Mouse (Mus musculus) liver, embryonic 11.5 days (tissue): ENCODE results near the gene Srgap1. TPM values are rescaled to one million over a fixed set of nuclear protein-coding genes. Genes with fewer than 3 reads are reported as not detected.

ENCODE experiments used
- ATAC-seq: fragments of 200-750 bp; cut with Nextera tagmentation; replicated peaks from 2 replicates; pipeline ENCODE4 v1.8.0; 2017; ENCODE audit warnings: moderate number of reproducible peaks, mild to moderate bottlenecking, moderate TSS enrichment, moderate library complexity; ENCODE audit not compliant: low FRiP score
- DNase-seq: peaks from one replicate; pipeline ENCODE4 v3.0.0-alpha.2; 2017; ENCODE audit warnings: low spot score
- H3K27ac ChIP-seq: fragments of 300-500 bp; sonication (generic); 2 replicates; pipeline ENCODE4 v1.5.1; 2014; ENCODE audit warnings: mild to moderate bottlenecking, low read depth, low read length, control low read depth
- H3K27me3 ChIP-seq: fragments of 300-500 bp; sonication (generic); replicated peaks from 2 replicates; pipeline ENCODE4 v1.6.1; 2014; ENCODE audit warnings: low read length, mixed read lengths; ENCODE audit not compliant: control insufficient read depth, insufficient read depth
- H3K36me3 ChIP-seq: fragments of 300-500 bp; sonication (generic); 2 replicates; pipeline ENCODE4 v1.6.1; 2014; ENCODE audit warnings: mild to moderate bottlenecking, low read length, moderate library complexity, mixed read lengths; ENCODE audit not compliant: control insufficient read depth, insufficient read depth
- H3K4me1 ChIP-seq: fragments of 300-500 bp; sonication (generic); replicated peaks from 2 replicates; pipeline ENCODE4 v1.6.1; 2014; ENCODE audit warnings: low read length, mixed read lengths; ENCODE audit not compliant: control insufficient read depth, insufficient read depth
- H3K4me2 ChIP-seq: fragments of 300-500 bp; sonication (generic); 2 replicates; pipeline ENCODE4 v1.6.1; 2014; ENCODE audit warnings: mild to moderate bottlenecking, control low read depth, moderate library complexity
- H3K4me3 ChIP-seq: fragments of 300-500 bp; sonication (generic); 2 replicates; pipeline ENCODE4 v1.5.1; 2014; ENCODE audit warnings: low read depth, low read length, control low read depth
- H3K9ac ChIP-seq: fragments of 300-500 bp; sonication (generic); 2 replicates; pipeline ENCODE4 v1.6.1; 2014; ENCODE audit warnings: low read depth, low read length, control low read depth
- H3K9me3 ChIP-seq: fragments of 300-500 bp; sonication (generic); 2 replicates; pipeline ENCODE4 v1.6.1; 2016; ENCODE audit warnings: low read length, inconsistent platforms, mixed read lengths; ENCODE audit not compliant: control insufficient read depth
- WGBS: fragments of 180-500 bp; shearing (Covaris S2); extraction: QIAGEN DNeasy Blood & Tissue Kit; methylation state at CpG from one replicate; pipeline ENCODE4 v1.1.7; 2014; 5-methylcytosine and 5-hydroxymethylcytosine counted together
- polyA plus RNA-seq: library from polyadenylated mRNA; unstranded; fragments of >200 nt; fragmentation: Nextera tagmentation; extraction: Ambion mirVana; gene quantifications from 2 replicates; pipeline ENCODE4 v1.2.1, GENCODE M21; 2014

Gene Srgap1
- polyA plus RNA-seq, 1 experiment from 2014 or later = 3.8 TPM

DNA sequence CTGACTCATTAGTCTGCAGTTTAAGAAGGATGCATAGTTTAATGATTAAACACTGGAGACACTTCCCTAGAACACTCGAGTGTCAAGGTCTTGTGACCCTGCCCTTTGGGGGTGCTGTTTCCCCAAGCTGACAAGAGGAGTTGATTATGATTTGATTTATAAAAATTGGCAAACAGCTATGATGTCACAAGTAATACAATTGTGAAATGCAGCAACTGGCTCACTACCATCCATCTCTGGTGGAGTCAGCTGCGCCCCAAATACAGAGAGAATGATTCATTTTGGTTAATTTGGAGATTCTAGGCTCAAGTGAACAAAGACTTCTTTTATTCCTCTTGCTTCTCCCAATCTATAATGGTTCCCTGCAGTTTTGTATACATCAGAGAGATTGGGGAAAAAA lies 188.2 kb downstream of the Srgap1 start:
- DNase-seq = no peak
- WGBS = 60% methylated on average over 2 of the region's 2 CpGs
- H3K4me2 ChIP-seq = no peak overlapping the region
- no peak overlapping the region for H3K4me3 ChIP-seq
- no peaks in the 10 kb centered on the region for H3K27me3 ChIP-seq
- H3K36me3 ChIP-seq = no peaks in the 10 kb centered on the region
- no peak for ATAC-seq
- H3K27ac ChIP-seq = no peak overlapping the region
- no peak overlapping the region for H3K9ac ChIP-seq
- H3K4me1 ChIP-seq = no peaks in the 10 kb centered on the region
- no peaks in the 10 kb centered on the region for H3K9me3 ChIP-seq

DNA sequence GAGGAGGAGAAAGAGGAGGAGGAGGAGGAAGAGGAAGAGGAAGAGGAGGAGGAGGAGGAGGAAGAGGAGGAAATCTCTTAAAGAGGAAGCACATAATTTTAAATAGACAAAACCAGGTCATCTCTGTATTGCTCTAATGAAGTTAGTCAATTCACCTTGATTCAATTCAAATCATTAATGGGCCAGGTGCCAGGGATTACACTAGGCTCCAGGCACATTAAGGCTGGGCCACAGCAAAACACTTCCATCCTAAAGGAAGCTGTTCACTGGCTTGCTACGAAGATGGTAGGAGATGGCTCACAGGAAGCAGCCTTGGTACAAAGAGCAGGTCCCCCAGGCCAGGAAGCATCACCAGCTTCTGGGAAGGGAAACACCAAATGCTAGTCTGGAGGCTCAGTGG lies 189.0 kb downstream of the Srgap1 start:
- 74% methylated on average over 1 of the region's 1 CpGs for WGBS
- Histone ChIP-seq H3K9ac (no peak overlapping the region), H3K27ac (no peak overlapping the region), H3K27me3 (no peaks in the 10 kb centered on the region), H3K4me1 (no peaks in the 10 kb centered on the region; the same call in 1 of the 2 replicates), H3K4me3 (no peak overlapping the region), H3K36me3 (no peaks in the 10 kb centered on the region), H3K9me3 (no peaks in the 10 kb centered on the region), H3K4me2 (no peak overlapping the region)
- no peak for ATAC-seq
- DNase-seq = no peak

DNA sequence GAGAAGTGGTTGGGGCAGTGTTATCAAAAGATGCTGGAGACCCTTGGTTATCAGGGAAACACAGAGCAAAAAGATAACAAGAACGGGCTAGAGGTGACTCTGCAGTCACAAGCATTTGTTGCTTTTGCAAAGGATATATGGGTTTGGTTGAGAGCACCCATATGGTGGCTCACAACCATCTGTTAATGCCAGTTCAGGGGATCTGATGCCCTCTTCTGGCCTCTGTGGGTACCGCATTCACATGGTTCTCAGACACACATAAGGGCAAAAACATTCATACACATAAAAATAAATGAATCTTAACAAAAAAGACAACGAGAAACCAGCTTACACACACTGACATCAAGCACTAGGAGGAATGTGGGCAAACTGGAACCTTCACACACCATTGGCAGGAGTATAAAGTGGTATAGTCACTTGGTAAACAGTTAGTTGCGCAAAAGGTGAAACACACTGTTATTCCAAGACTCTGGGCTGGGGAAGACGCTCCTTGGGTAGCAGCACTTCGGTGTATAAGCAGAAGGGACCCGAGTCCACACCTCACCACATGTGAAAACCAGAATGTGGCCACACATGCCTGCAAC lies 191.2 kb downstream of the Srgap1 start:
- Histone ChIP-seq H3K9me3 (no peaks in the 10 kb centered on the region), H3K27ac (no peak overlapping the region), H3K9ac (no peak overlapping the region), H3K4me3 (no peak overlapping the region), H3K4me2 (no peak overlapping the region), H3K27me3 (no peaks in the 10 kb centered on the region), H3K4me1 (no peaks in the 10 kb centered on the region; the same call in 1 of the 2 replicates), H3K36me3 (no peaks in the 10 kb centered on the region)
- DNase-seq (no peak), ATAC-seq (no peak)
- WGBS = 71% methylated on average over 7 of the region's 7 CpGs

DNA sequence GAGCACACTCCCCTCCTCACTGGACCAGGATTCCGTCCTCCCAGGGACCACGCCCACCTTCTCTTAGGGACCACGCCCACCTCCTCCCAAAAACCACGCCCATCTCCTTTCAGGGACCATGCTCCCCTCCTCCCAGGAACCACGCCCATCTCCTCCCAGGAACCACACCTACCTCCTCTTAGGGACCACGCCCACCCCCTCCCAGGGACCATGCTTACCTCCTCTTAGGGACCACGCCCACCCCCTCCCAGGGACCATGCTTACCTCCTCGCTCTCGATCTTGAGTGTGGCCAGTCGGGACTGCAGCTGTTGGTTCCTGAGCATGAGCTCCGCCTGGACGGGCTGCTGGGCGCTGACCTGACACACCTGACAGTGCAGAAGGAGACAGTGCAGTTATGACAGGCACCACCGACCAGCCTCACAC lies 193.7 kb downstream of the Srgap1 start:
- H3K4me1 ChIP-seq = no peaks in the 10 kb centered on the region; the same call in 1 of the 2 replicates
- H3K27ac ChIP-seq = no peak overlapping the region
- 37% methylated on average over 14 of the region's 14 CpGs for WGBS
- H3K4me2 ChIP-seq = no peak overlapping the region
- no peaks in the 10 kb centered on the region for H3K27me3 ChIP-seq
- H3K36me3 ChIP-seq = no peaks in the 10 kb centered on the region
- DNase-seq = no peak
- no peak overlapping the region for H3K4me3 ChIP-seq
- no peak overlapping the region for H3K9ac ChIP-seq
- ATAC-seq = peak; percentile 68
- no peaks in the 10 kb centered on the region for H3K9me3 ChIP-seq

DNA sequence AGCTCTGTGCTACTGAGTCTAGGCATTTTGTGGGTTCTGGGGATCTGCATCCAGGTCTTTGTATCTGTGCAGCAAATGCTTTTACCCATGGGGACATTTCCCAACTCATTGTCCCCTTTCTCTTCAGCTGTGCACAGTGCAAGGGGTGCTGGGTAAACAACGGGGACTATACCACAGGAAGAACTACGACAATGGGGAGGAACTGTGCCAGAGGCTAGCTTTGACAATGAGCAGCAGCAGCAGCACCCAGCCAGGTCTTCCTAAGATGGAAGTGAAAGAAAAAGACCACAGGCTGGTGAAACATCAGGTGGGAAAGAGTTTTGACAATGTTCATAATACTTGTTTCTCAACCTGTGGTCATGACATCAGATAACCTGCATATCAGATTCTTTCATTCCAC lies 197.6 kb downstream of the Srgap1 start:
- Histone ChIP-seq H3K27me3 (no peaks in the 10 kb centered on the region), H3K4me3 (no peak overlapping the region), H3K36me3 (no peaks in the 10 kb centered on the region), H3K4me1 (no peaks in the 10 kb centered on the region; the same call in 1 of the 2 replicates), H3K9me3 (no peaks in the 10 kb centered on the region), H3K4me2 (no peak overlapping the region), H3K9ac (no peak overlapping the region), H3K27ac (no peak overlapping the region)
- ATAC-seq (no peak), DNase-seq (no peak)
- 51% methylated on average over 2 of the region's 2 CpGs for WGBS

DNA sequence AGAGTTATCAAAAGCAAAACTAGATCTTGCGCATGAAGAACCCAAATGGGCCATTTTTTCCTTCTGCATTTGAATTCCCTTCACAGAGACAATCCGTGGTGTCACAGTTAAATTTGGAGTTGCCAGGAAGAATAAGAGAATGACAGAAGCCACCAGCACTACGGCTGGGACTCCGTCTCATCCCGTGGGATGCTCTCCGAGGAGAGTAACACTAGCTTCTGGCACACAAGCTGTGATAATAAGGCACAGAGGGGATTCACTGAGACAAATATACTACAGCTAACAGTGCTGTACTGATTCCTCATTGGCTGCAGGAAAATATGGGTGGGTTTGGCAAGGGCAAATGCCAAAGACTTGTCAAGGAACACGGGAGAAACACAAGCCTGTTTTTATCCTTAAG lies 201.4 kb downstream of the Srgap1 start:
- Histone ChIP-seq H3K36me3 (no peaks in the 10 kb centered on the region), H3K4me2 (no peak overlapping the region), H3K4me1 (no peaks in the 10 kb centered on the region), H3K9me3 (no peaks in the 10 kb centered on the region), H3K27ac (no peak overlapping the region), H3K9ac (no peak overlapping the region), H3K27me3 (no peaks in the 10 kb centered on the region), H3K4me3 (no peak overlapping the region)
- 86% methylated on average over 7 of the region's 7 CpGs for WGBS
- no peak for DNase-seq
- no peak for ATAC-seq

DNA sequence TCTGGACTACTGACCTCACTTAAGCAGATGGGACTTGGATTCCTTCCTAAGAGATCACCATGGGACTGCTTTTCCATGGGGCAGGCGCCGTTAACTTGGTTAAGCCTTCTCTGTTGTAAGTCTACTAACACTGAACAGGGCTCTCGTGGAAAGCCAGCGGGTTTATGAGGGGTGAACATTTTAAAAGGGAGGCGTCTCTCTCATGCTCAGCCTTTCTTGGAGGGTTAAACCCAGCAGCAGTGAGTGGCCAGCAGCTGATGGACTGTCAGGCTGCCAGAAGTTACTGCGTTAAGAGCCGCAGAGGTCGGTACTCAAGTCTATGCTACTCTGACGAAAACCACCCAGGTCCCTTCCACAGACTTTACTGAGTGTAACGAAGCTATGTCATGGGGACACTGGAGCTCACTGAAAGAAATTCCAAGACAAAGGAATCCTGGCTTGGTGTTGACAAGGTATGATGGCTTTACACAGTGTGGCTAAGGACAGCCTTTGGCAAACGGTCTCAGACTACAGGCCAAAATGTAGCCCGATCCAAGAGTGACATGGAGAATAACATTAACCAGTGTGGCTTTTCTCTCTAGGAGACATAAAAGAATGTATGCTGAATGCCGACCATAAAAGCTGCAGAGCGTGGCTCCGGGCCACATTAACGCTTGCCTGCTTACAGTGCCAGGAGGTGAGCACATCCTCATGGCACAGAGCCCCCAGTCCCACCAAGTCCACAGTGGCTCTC lies 209.8 kb downstream of the Srgap1 start:
- ATAC-seq (no peak), DNase-seq (no peak)
- no peaks in the 10 kb centered on the region for H3K9me3 ChIP-seq
- 84% methylated on average over 16 of the region's 16 CpGs for WGBS
- H3K36me3 ChIP-seq = peaks cover 2% of the 10 kb centered on the region; the same call in 1 of the 2 replicates
- H3K27ac ChIP-seq = no peak overlapping the region
- no peaks in the 10 kb centered on the region for H3K27me3 ChIP-seq
- H3K4me1 ChIP-seq = no peaks in the 10 kb centered on the region
- H3K4me3 ChIP-seq = no peak overlapping the region
- no peak overlapping the region for H3K4me2 ChIP-seq
- H3K9ac ChIP-seq = no peak overlapping the region

DNA sequence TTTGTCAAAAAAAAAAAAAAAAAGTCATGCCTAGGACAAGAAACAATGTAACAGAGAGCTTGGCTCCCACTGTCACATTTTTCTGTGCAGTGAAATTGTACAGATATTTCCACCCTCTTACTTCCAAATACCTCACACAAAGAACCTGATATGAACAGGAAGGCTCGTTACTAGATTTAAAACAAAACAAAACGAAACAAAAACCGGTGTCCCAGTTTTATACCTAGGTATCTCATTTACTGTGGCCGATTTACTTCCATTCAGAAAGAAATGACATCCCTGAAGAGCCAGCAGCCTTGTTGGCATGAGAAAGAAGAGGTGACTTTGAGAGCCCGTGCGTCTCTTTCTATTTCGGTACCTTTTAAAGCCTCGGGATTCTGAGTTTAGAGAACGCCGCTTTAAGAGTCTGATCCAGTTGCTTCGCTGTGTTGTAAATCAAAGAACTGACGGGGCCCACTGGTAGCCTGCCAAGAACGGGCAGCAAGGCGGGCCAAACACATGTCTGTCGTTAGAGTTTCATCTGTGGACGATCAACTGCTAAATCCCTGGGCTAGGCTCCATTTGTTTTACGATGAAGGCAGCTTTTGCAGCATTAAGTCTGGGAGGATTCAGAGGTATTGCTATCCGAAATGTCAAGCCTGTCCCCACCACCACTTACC lies 210.5 kb downstream of the Srgap1 start:
- no peak for DNase-seq
- ATAC-seq = no peak
- Histone ChIP-seq H3K9ac (no peak overlapping the region), H3K4me3 (no peak overlapping the region), H3K4me2 (no peak overlapping the region), H3K27me3 (no peaks in the 10 kb centered on the region), H3K27ac (no peak overlapping the region), H3K9me3 (no peaks in the 10 kb centered on the region), H3K36me3 (peaks cover 2% of the 10 kb centered on the region; the same call in 1 of the 2 replicates), H3K4me1 (no peaks in the 10 kb centered on the region)
- WGBS = 75% methylated on average over 18 of the region's 18 CpGs
